Mouse (Mus musculus): ENCODE data around the gene Rnf123.

DNA sequence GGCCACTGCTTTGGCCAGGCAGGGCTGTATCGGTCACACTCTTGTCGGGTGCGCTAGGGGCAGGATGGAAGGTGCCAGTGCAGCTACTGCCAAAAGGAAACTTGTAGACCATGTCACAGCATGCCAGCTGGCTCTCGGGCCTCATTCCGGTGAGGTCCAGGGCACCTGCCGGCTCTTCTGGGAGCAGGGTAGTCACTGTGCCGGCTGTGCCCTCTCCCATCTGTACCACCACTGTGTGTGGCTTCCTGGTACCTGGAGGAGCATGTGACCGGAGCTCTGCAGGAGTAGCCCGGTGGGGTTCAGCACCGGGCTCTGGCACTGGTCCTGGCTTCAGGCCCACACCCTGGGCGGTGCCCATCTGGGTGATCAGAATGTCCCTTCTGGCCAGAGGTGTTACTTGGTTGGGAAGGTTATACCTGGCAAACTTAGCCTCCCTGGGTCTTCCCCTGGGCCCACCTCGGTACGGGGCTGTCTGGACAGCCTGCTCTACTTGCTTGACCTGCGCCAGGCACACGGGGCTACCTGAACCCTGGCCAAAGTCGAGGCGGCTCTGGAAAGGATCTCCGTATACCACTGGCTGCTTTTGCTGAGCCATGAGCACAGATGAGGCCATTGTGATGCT lies 29.7 kb upstream of the Rnf123 start:
- TF ChIP-seq POLR2AphosphoS2 (IDR thresholded peaks at IDR 0.05; ENCODE audit: insufficient read length, low read depth) (no peak), POLR2A (IDR thresholded peaks at IDR 0.05; ENCODE audit: insufficient read length, low read depth) (no peak), MAX (IDR thresholded peaks at IDR 0.05; ENCODE audit: low read depth) (no peak), MYOG (IDR thresholded peaks at IDR 0.05; ENCODE audit: control insufficient read depth in 1 of 3, insufficient read depth in 1 of 3, insufficient read length in 2 of 3, low read depth in 2 of 3) (no peak), SRF (IDR thresholded peaks at IDR 0.05; ENCODE audit: control insufficient read depth, insufficient read length, low read depth) (no peak), TCF3 (IDR thresholded peaks at IDR 0.05; ENCODE audit: insufficient read length, low read depth) (no peak), USF1 (IDR thresholded peaks at IDR 0.05; ENCODE audit: low read depth) (no peak), TCF12 (IDR thresholded peaks at IDR 0.05; ENCODE audit: insufficient read depth, poor library complexity, severe bottlenecking) (no peak), E2F4 (IDR thresholded peaks at IDR 0.05; ENCODE audit: insufficient read depth) (no peak), REST (IDR thresholded peaks at IDR 0.05; ENCODE audit: insufficient read depth, insufficient read length) (no peak), CEBPB (IDR thresholded peaks at IDR 0.05; ENCODE audit: insufficient read depth, poor library complexity, severe bottlenecking) (no peak)

All from myocyte (in vitro differentiated cells).